Mouse (Mus musculus): Measurements from ENCODE around the gene Hmgcs1. TPM values are rescaled to one million over a fixed set of nuclear protein-coding genes. Genes with fewer than 3 reads are reported as not detected.

The Hmgcs1 gene
- polyA plus RNA-seq, 1 experiment from 2014 or later: 455 TPM

Other genes starting within 250 kb of the Hmgcs1 start
- gene 4833420G17Rik, start 227.6 kb upstream of the Hmgcs1 start, polyA plus RNA-seq (2015; fragmentation: Nextera tagmentation; extraction: Ambion mirVana): 121 and 128 TPM in 2 replicates
- gene Tmem267, start 202.3 kb upstream of the Hmgcs1 start, polyA plus RNA-seq (2015; fragmentation: Nextera tagmentation; extraction: Ambion mirVana): 3.0 and 4.2 TPM in 2 replicates
- gene 3110070M22Rik, start 202.0 kb upstream of the Hmgcs1 start, polyA plus RNA-seq (2015; fragmentation: Nextera tagmentation; extraction: Ambion mirVana): 1.3 and 1.7 TPM in 2 replicates
- 0.13 and 0.57 TPM in 2 replicates for gene Ccl28, start 66.6 kb upstream of the Hmgcs1 start, polyA plus RNA-seq (2015; fragmentation: Nextera tagmentation; extraction: Ambion mirVana)
- gene Nim1k, start 65.5 kb downstream of the Hmgcs1 start, polyA plus RNA-seq (2015; fragmentation: Nextera tagmentation; extraction: Ambion mirVana): 2.9 and 3.1 TPM in 2 replicates
- 42.8 and 43.8 TPM in 2 replicates for gene Zfp131, start 100.5 kb downstream of the Hmgcs1 start, polyA plus RNA-seq (2015; fragmentation: Nextera tagmentation; extraction: Ambion mirVana)
- not detected in 2 replicates for gene AF067063, start 139.8 kb downstream of the Hmgcs1 start, polyA plus RNA-seq (2015; fragmentation: Nextera tagmentation; extraction: Ambion mirVana)
- not detected in 2 replicates for gene D13Ertd608e, start 145.6 kb downstream of the Hmgcs1 start, polyA plus RNA-seq (2015; fragmentation: Nextera tagmentation; extraction: Ambion mirVana)
- not detected in 2 replicates for gene Tcstv1, start 204.4 kb downstream of the Hmgcs1 start, polyA plus RNA-seq (2015; fragmentation: Nextera tagmentation; extraction: Ambion mirVana)
- gene Gm21761, start 238.9 kb downstream of the Hmgcs1 start, polyA plus RNA-seq (2015; fragmentation: Nextera tagmentation; extraction: Ambion mirVana): not detected in 2 replicates

Data from midbrain, embryonic 13.5 days (tissue).